Mouse (Mus musculus): ENCODE measurements around the gene Spock2.

DNA sequence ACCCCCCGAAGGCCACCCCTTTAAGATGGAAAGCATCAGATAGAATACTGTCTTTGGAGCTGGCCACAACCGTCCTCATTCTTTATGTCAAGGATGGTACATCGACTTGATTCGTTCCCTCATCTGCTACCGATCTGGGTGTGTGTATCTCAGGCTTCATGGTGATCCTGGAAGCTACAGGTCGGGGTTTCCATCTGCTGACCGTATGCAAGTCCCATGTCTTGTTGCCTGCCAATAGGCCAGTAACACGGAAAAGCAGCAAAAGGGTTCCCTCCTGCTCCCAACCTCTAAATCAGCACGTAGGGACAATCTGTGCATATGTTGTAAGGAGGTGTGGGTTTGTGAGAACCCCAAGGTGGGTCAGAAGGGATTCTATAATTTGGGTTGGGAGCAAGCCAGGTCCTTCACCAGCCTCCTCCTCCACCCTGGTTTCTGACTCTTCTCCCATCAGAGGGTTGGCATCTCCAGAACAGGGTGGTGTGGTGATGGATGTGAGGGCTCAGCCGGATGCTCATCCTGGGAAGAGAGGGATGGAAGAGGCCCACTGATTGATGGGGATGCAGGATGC, 5.0 kb downstream of the Spock2 start:
- TF ChIP-seq CTCF (IDR thresholded peaks at IDR 0.05; ENCODE audit: borderline replicate concordance, control insufficient read depth, extremely low read depth, insufficient read depth, low read length, poor library complexity), result no peak
- TF ChIP-seq POLR2A (IDR thresholded peaks at IDR 0.05; ENCODE audit: control insufficient read depth, extremely low read depth, insufficient read depth, low read length, poor library complexity), result no peak
